Mouse (Mus musculus) neural tube, embryonic 11.5 days (tissue): ENCODE data around the gene Acad10. TPM values are rescaled to one million over a fixed set of nuclear protein-coding genes. Genes with fewer than 3 reads are reported as not detected.
"Not testable (repeated sequence)": the region's sequence is repeated elsewhere in the genome, so short reads cannot be mapped to it uniquely, and the experiment has no call there.

Source experiments
- ATAC-seq: fragments of 200-750 bp; cut with Nextera tagmentation; 2 replicates; pipeline ENCODE4 v1.8.0; 2017; ENCODE audit warnings: moderate number of reproducible peaks, mild to moderate bottlenecking, moderate TSS enrichment, moderate library complexity; ENCODE audit not compliant: insufficient read depth, low FRiP score, low TSS enrichment
- DNase-seq: peaks from one replicate; pipeline ENCODE4 v3.0.0-alpha.2; 2015; ENCODE audit warnings: low spot score
- H3K27ac ChIP-seq: fragments of 300-500 bp; sonication (generic); 2 replicates; pipeline ENCODE4 v1.5.1; 2014; ENCODE audit warnings: low read depth, mild to moderate bottlenecking, low read length
- H3K27me3 ChIP-seq: fragments of 300-500 bp; sonication (generic); 2 replicates; pipeline ENCODE4 v1.6.1; 2014; ENCODE audit warnings: mild to moderate bottlenecking, low read length, mixed read lengths; ENCODE audit not compliant: control insufficient read depth, insufficient read depth
- H3K36me3 ChIP-seq: fragments of 300-500 bp; sonication (generic); 2 replicates; pipeline ENCODE4 v1.6.1; 2014; ENCODE audit warnings: mild to moderate bottlenecking, low read length, moderate library complexity, mixed read lengths; ENCODE audit not compliant: control insufficient read depth, insufficient read depth
- H3K4me1 ChIP-seq: fragments of 300-500 bp; sonication (generic); 2 replicates; pipeline ENCODE4 v1.6.1; 2014; ENCODE audit warnings: low read length, mixed read lengths; ENCODE audit not compliant: control insufficient read depth, insufficient read depth
- H3K4me2 ChIP-seq: fragments of 300-500 bp; sonication (generic); 2 replicates; pipeline ENCODE4 v1.6.1; 2014; ENCODE audit warnings: low read depth, mild to moderate bottlenecking, moderate library complexity
- H3K4me3 ChIP-seq: fragments of 300-500 bp; sonication (generic); 2 replicates; pipeline ENCODE4 v1.5.1; 2014; ENCODE audit warnings: low read depth, low read length
- H3K9ac ChIP-seq: fragments of 300-500 bp; sonication (generic); 2 replicates; pipeline ENCODE4 v1.6.1; 2014; ENCODE audit warnings: mild to moderate bottlenecking, low read length
- H3K9me3 ChIP-seq: fragments of 300-500 bp; sonication (generic); 2 replicates; pipeline ENCODE4 v1.6.1; 2016; ENCODE audit warnings: low read length; ENCODE audit not compliant: control insufficient read depth
- WGBS: fragments of 180-500 bp; shearing (Covaris S2); extraction: QIAGEN DNeasy Blood & Tissue Kit; methylation state at CpG from one replicate; pipeline ENCODE4 v1.1.7; 2014; 5-methylcytosine and 5-hydroxymethylcytosine counted together
- polyA plus RNA-seq: library from polyadenylated mRNA; unstranded; fragments of >200 nt; fragmentation: Nextera tagmentation; extraction: Ambion mirVana; gene quantifications from 2 replicates; pipeline ENCODE4 v1.2.1, GENCODE M21; 2014

Acad10 gene
- polyA plus RNA-seq, 1 experiment from 2014 or later, result 2.8 TPM

- 92% methylated on average over 6 of the region's 6 CpGs for WGBS
- peaks cover 4% of the 10 kb centered on the region; the same call in 1 of the 2 replicates for H3K36me3 ChIP-seq
- ATAC-seq (no peak), DNase-seq (no peak)
- no peak overlapping the region for H3K4me2 ChIP-seq
- H3K4me1 ChIP-seq, result 0 out of 2 replicates have a peak, but pooled peaks cover 8% of the 10 kb centered on the region
- no peak overlapping the region for H3K4me3 ChIP-seq
- H3K27ac ChIP-seq, result no peak overlapping the region
- H3K9ac ChIP-seq, result no peak overlapping the region
- no peaks in the 10 kb centered on the region for H3K9me3 ChIP-seq
- no peaks in the 10 kb centered on the region for H3K27me3 ChIP-seq
These were observed 3.8 kb upstream of the Acad10 start for GRCm38 (mm10) chr5:121664078-121664477.

GRCm38 (mm10) chr5:121663456-121663855, 3.1 kb upstream of the Acad10 start:
- no peak overlapping the region for H3K27ac ChIP-seq
- H3K4me1 ChIP-seq, result 0 out of 2 replicates have a peak, but pooled peaks cover 8% of the 10 kb centered on the region
- 93% methylated on average over 8 of the region's 8 CpGs for WGBS
- H3K36me3 ChIP-seq, result peaks cover 4% of the 10 kb centered on the region; the same call in 1 of the 2 replicates
- ATAC-seq (no peak), DNase-seq (no peak)
- no peak overlapping the region for H3K4me2 ChIP-seq
- H3K4me3 ChIP-seq, result no peak overlapping the region
- no peak overlapping the region for H3K9ac ChIP-seq
- no peaks in the 10 kb centered on the region for H3K9me3 ChIP-seq
- H3K27me3 ChIP-seq, result no peaks in the 10 kb centered on the region

DNA sequence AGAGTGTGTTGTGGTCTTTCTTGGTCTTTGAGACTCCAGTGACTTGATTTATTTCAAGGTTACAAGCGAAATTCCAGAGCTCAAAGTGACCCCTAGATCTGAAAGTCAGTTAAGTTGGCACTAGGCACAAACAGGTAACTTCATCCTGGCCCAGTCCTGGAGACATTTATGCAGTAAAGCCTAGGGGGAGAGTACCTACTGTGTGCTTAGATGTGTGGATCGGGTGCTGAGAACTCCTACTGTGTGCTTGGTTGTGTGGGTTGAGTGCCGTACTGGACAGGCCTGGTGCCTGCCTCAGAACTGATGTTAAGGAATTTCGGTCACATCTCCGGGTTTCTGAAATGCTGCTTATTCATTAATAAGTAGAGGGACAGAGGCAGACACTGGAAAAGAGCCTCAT, 1.2 kb upstream of the Acad10 start:
- Histone ChIP-seq H3K4me1 (0 out of 2 replicates have a peak, but pooled peaks cover 8% of the 10 kb centered on the region), H3K4me2 (peak overlapping the region; percentile 62), H3K27ac (no peak overlapping the region), H3K4me3 (peak overlapping the region; percentile 92), H3K27me3 (no peaks in the 10 kb centered on the region), H3K9me3 (no peaks in the 10 kb centered on the region), H3K9ac (no peak overlapping the region), H3K36me3 (peaks cover 4% of the 10 kb centered on the region; the same call in 1 of the 2 replicates)
- ATAC-seq (no peak), DNase-seq (no peak)
- WGBS, result 86% methylated on average over 5 of the region's 5 CpGs

GRCm38 (mm10) chr5:121660897-121661254, 562 bp upstream of the Acad10 start:
- Histone ChIP-seq H3K9ac (peak overlapping the region; percentile 83), H3K4me1 (0 out of 2 replicates have a peak, but pooled peaks cover 8% of the 10 kb centered on the region), H3K9me3 (no peaks in the 10 kb centered on the region), H3K4me2 (peak overlapping the region; percentile 62), H3K36me3 (peaks cover 4% of the 10 kb centered on the region; the same call in 1 of the 2 replicates), H3K4me3 (peak overlapping the region; percentile 92), H3K27ac (peak overlapping the region; percentile 67; the same call in 1 of the 2 replicates), H3K27me3 (no peaks in the 10 kb centered on the region)
- ATAC-seq, result 0 out of 2 replicates have a peak, but pooled peaks have one; percentile 13
- under 1% methylated on average over 26 of the region's 26 CpGs for WGBS
- no peak for DNase-seq

GRCm38 (mm10) chr5:121657656-121658055, 2.7 kb downstream of the Acad10 start:
- DNase-seq, H3K4me2 ChIP-seq, H3K4me1 ChIP-seq, H3K4me3 ChIP-seq, H3K27me3 ChIP-seq, H3K9ac ChIP-seq, ATAC-seq, H3K36me3 ChIP-seq, H3K9me3 ChIP-seq, H3K27ac ChIP-seq: not testable (repeated sequence)
- WGBS, result 82% methylated on average over 6 of the region's 6 CpGs

DNA sequence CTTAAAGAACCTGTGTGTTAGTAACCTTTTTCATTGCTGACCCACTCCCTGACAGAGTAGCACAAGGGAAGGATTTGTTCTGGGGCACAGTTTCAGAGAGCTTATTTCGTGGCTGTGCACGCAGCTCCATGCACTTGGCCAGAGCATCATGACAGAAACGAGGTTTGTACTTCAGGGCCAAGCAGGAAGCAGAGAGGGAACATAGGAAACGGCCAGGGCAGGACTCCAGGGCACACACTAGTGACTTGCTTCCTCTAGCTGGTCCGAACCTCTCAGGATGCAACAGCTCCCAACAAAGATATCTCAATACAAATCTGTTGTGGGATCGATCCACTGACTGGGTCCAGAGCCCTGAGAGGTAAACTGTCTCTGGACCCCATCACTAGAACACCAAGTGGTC, 3.4 kb downstream of the Acad10 start:
- not testable (repeated sequence) for DNase-seq, H3K36me3 ChIP-seq, H3K4me1 ChIP-seq, H3K27ac ChIP-seq, H3K9me3 ChIP-seq, H3K9ac ChIP-seq, H3K4me3 ChIP-seq, H3K27me3 ChIP-seq, H3K4me2 ChIP-seq, ATAC-seq
- WGBS, result 79% methylated on average over 6 of the region's 6 CpGs

GRCm38 (mm10) chr5:121654526-121654925, 5.8 kb downstream of the Acad10 start:
- Histone ChIP-seq H3K27ac (no peak overlapping the region), H3K9ac (no peak overlapping the region), H3K36me3 (no peaks in the 10 kb centered on the region), H3K4me3 (no peak overlapping the region), H3K27me3 (no peaks in the 10 kb centered on the region), H3K9me3 (no peaks in the 10 kb centered on the region), H3K4me2 (no peak overlapping the region), H3K4me1 (no peaks in the 10 kb centered on the region)
- DNase-seq, result no peak
- 85% methylated on average over 4 of the region's 4 CpGs for WGBS
- ATAC-seq, result no peak

- 68% methylated on average over 7 of the region's 7 CpGs for WGBS
- Histone ChIP-seq H3K4me1 (no peaks in the 10 kb centered on the region), H3K27me3 (no peaks in the 10 kb centered on the region), H3K36me3 (no peaks in the 10 kb centered on the region), H3K9me3 (no peaks in the 10 kb centered on the region), H3K27ac (no peak overlapping the region), H3K4me3 (no peak overlapping the region), H3K4me2 (no peak overlapping the region), H3K9ac (no peak overlapping the region)
- ATAC-seq, result no peak
- DNase-seq, result no peak
These were observed 11.2 kb downstream of the Acad10 start for GRCm38 (mm10) chr5:121649134-121649533.

GRCm38 (mm10) chr5:121639601-121640000, 20.7 kb downstream of the Acad10 start:
- Histone ChIP-seq H3K27ac (no peak overlapping the region), H3K4me2 (no peak overlapping the region), H3K4me3 (no peak overlapping the region), H3K9me3 (no peaks in the 10 kb centered on the region), H3K4me1 (no peaks in the 10 kb centered on the region), H3K36me3 (no peaks in the 10 kb centered on the region), H3K9ac (no peak overlapping the region), H3K27me3 (no peaks in the 10 kb centered on the region)
- DNase-seq, result no peak
- 95% methylated on average over 9 of the region's 9 CpGs for WGBS
- no peak for ATAC-seq
